Mouse (Mus musculus) stomach, postnatal 0 days (tissue): ENCODE data around the gene Mgp. TPM values are rescaled to one million over a fixed set of nuclear protein-coding genes. Genes with fewer than 3 reads are reported as not detected.
A peak's percentile ranks its signal among the peaks of the same experiment; 100 is the strongest.

Source experiments
- ATAC-seq: fragments of 200-750 bp; cut with Nextera tagmentation; 2 replicates; pipeline ENCODE4 v1.8.0; 2017; ENCODE audit not compliant: low FRiP score, low TSS enrichment
- DNase-seq: peaks from one replicate; pipeline ENCODE4 v3.0.0-alpha.2; 2016; ENCODE audit warnings: low spot score
- H3K27ac ChIP-seq: fragments of 300-500 bp; sonication (generic); replicated peaks from 2 replicates; pipeline ENCODE4 v1.5.1; 2014; ENCODE audit warnings: mild to moderate bottlenecking, control low read depth
- H3K27me3 ChIP-seq: fragments of 300-500 bp; sonication (generic); 2 replicates; pipeline ENCODE4 v1.6.1; 2014; ENCODE audit warnings: low read length; ENCODE audit not compliant: control insufficient read depth, insufficient read depth
- H3K36me3 ChIP-seq: fragments of 300-500 bp; sonication (generic); 2 replicates; pipeline ENCODE4 v1.6.1; 2014; ENCODE audit warnings: low read length, mixed read lengths; ENCODE audit not compliant: control insufficient read depth, insufficient read depth
- H3K4me1 ChIP-seq: fragments of 300-500 bp; sonication (generic); replicated peaks from 2 replicates; pipeline ENCODE4 v1.6.1; 2014; ENCODE audit warnings: antibody characterized with exemption; ENCODE audit not compliant: control insufficient read depth, insufficient read depth
- H3K4me2 ChIP-seq: fragments of 300-500 bp; sonication (generic); replicated peaks from 2 replicates; pipeline ENCODE4 v1.6.1; 2014; ENCODE audit warnings: low read depth, mild to moderate bottlenecking, control low read depth, moderate library complexity
- H3K4me3 ChIP-seq: fragments of 300-500 bp; sonication (generic); 2 replicates; pipeline ENCODE4 v1.5.1; 2014; ENCODE audit warnings: low read depth, low read length, control low read depth
- H3K9ac ChIP-seq: fragments of 300-500 bp; sonication (generic); 2 replicates; pipeline ENCODE4 v1.6.1; 2014; ENCODE audit warnings: mild to moderate bottlenecking, low read length, control low read depth, mixed read lengths
- H3K9me3 ChIP-seq: fragments of 300-500 bp; sonication (generic); 2 replicates; pipeline ENCODE4 v1.6.1; 2016; ENCODE audit warnings: low read length; ENCODE audit not compliant: control insufficient read depth
- CTCF ChIP-seq: IDR thresholded peaks from 2 replicates; pipeline ENCODE4 v1.5.1; 2016; ENCODE audit warnings: antibody characterized with exemption, low read depth, mild to moderate bottlenecking, moderate library complexity
- EP300 ChIP-seq: optimal IDR thresholded peaks from 2 replicates; pipeline ENCODE3; 2016; ENCODE audit warnings: antibody characterized with exemption
- WGBS: fragments of 180-500 bp; shearing (Covaris S2); extraction: QIAGEN DNeasy Blood & Tissue Kit; methylation state at CpG from one replicate; pipeline ENCODE4 v1.1.7; 2014; 5-methylcytosine and 5-hydroxymethylcytosine counted together
- polyA plus RNA-seq: library from polyadenylated mRNA; unstranded; fragments of >200 nt; fragmentation: Nextera tagmentation; extraction: Ambion mirVana; gene quantifications from 2 replicates; pipeline ENCODE4 v1.2.1, GENCODE M21; 2015

Gene Mgp
- polyA plus RNA-seq, 1 experiment from 2014 or later: 473 TPM

- TF ChIP-seq EP300 (no peak), CTCF (no peak)
- ATAC-seq (no peak), DNase-seq (no peak)
- no peak overlapping the region for H3K4me2 ChIP-seq
- H3K4me1 ChIP-seq: 0 out of 2 replicates have a peak, but pooled peaks cover 2% of the 10 kb centered on the region
- H3K27ac ChIP-seq: no peak overlapping the region
- no peaks in the 10 kb centered on the region for H3K36me3 ChIP-seq
- no peaks in the 10 kb centered on the region for H3K9me3 ChIP-seq
- H3K27me3 ChIP-seq: no peaks in the 10 kb centered on the region
- H3K4me3 ChIP-seq: no peak overlapping the region
- no peak overlapping the region for H3K9ac ChIP-seq
- WGBS: 94% methylated on average over 6 of the region's 6 CpGs
Observed at GRCm38 (mm10) chr6:136883961-136884360, 8.3 kb upstream of the Mgp start.

GRCm38 (mm10) chr6:136883431-136883915, 7.8 kb upstream of the Mgp start:
- 58% methylated on average over 3 of the region's 3 CpGs for WGBS
- no peaks in the 10 kb centered on the region for H3K27me3 ChIP-seq
- no peak overlapping the region for H3K9ac ChIP-seq
- no peaks in the 10 kb centered on the region for H3K9me3 ChIP-seq
- no peak overlapping the region for H3K4me2 ChIP-seq
- 0 out of 2 replicates have a peak, but pooled peaks cover 2% of the 10 kb centered on the region for H3K4me1 ChIP-seq
- H3K27ac ChIP-seq: no peak overlapping the region
- no peak overlapping the region for H3K4me3 ChIP-seq
- ATAC-seq (no peak), DNase-seq (no peak)
- TF ChIP-seq EP300: no peak
- TF ChIP-seq CTCF: no peak
- no peaks in the 10 kb centered on the region for H3K36me3 ChIP-seq

- DNase-seq (no peak), ATAC-seq (no peak)
- no peak overlapping the region for H3K27ac ChIP-seq
- H3K4me2 ChIP-seq: no peak overlapping the region
- 50% methylated on average over 8 of the region's 8 CpGs for WGBS
- no peak for TF ChIP-seq EP300
- TF ChIP-seq CTCF: no peak
- no peaks in the 10 kb centered on the region for H3K27me3 ChIP-seq
- no peak overlapping the region for H3K4me3 ChIP-seq
- H3K36me3 ChIP-seq: no peaks in the 10 kb centered on the region
- no peak overlapping the region for H3K9ac ChIP-seq
- no peaks in the 10 kb centered on the region for H3K4me1 ChIP-seq
- H3K9me3 ChIP-seq: no peaks in the 10 kb centered on the region
Observed at GRCm38 (mm10) chr6:136881678-136882077, 6.1 kb upstream of the Mgp start.

GRCm38 (mm10) chr6:136874599-136874998, 1.0 kb downstream of the Mgp start:
- DNase-seq (no peak), ATAC-seq (no peak; the same call in 1 of the 2 replicates)
- 22% methylated on average over 8 of the region's 8 CpGs for WGBS
- 0 out of 2 replicates have a peak overlapping the region, but pooled peaks have one; percentile 59 for H3K27ac ChIP-seq
- H3K4me1 ChIP-seq: no peaks in the 10 kb centered on the region
- peak overlapping the region; percentile 21 for H3K4me2 ChIP-seq
- peak overlapping the region; percentile 31; the same call in 1 of the 2 replicates for H3K9ac ChIP-seq
- peak overlapping the region; percentile 32 for H3K4me3 ChIP-seq
- H3K9me3 ChIP-seq: no peaks in the 10 kb centered on the region
- no peaks in the 10 kb centered on the region for H3K27me3 ChIP-seq
- no peaks in the 10 kb centered on the region for H3K36me3 ChIP-seq
- no peak for TF ChIP-seq CTCF
- no peak for TF ChIP-seq EP300

GRCm38 (mm10) chr6:136868921-136869320, 6.7 kb downstream of the Mgp start:
- Histone ChIP-seq H3K9me3 (no peaks in the 10 kb centered on the region), H3K27ac (no peak overlapping the region), H3K4me1 (no peaks in the 10 kb centered on the region; the same call in 1 of the 2 replicates), H3K27me3 (no peaks in the 10 kb centered on the region), H3K36me3 (no peaks in the 10 kb centered on the region), H3K9ac (no peak overlapping the region), H3K4me3 (no peak overlapping the region), H3K4me2 (no peak overlapping the region)
- ATAC-seq (no peak), DNase-seq (no peak)
- TF ChIP-seq EP300: no peak
- TF ChIP-seq CTCF: no peak
- 50% methylated on average over 5 of the region's 5 CpGs for WGBS

- H3K36me3 ChIP-seq: no peaks in the 10 kb centered on the region
- H3K4me2 ChIP-seq: no peak overlapping the region
- TF ChIP-seq CTCF: no peak
- TF ChIP-seq EP300: no peak
- no peak overlapping the region for H3K4me3 ChIP-seq
- no peaks in the 10 kb centered on the region; the same call in 1 of the 2 replicates for H3K4me1 ChIP-seq
- DNase-seq (no peak), ATAC-seq (peak; percentile 45; the same call in 1 of the 2 replicates)
- WGBS: 48% methylated on average over 4 of the region's 4 CpGs
- H3K27me3 ChIP-seq: no peaks in the 10 kb centered on the region
- no peaks in the 10 kb centered on the region for H3K9me3 ChIP-seq
- H3K9ac ChIP-seq: no peak overlapping the region
- H3K27ac ChIP-seq: peak overlapping the region; percentile 45
Observed at GRCm38 (mm10) chr6:136866150-136866549, 9.5 kb downstream of the Mgp start.
